Mouse (Mus musculus) MEL-GATA-1-ER (cell line): Measurements from ENCODE around the gene Dscam.

Experiments used
- DNase-seq: peaks from one replicate; pipeline ENCODE4 v3.0.0-alpha.2; 2012; ENCODE audit warnings: low read depth; ENCODE audit errors: extremely low read depth

Dscam gene

DNA sequence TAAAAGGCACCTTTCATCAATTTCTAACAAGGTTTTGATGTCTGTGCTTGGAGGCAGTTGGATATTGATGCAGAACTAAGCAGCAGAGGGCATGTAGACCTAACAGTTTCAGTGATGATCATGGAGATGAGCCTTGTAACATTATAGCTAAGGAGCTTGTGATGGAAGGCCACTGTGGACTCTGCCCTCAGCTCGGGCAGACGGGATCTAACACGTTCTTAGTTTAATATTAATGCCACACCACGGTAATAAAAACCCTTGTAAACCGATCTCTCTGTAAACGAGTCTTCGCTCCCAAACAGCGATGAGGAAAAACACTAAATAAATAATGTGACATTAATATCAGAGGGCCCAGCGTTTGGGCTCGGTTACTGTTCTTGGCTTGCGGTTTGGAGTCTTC is 569.8 kb downstream of the Dscam start:
- DNase-seq, result no peak

DNA sequence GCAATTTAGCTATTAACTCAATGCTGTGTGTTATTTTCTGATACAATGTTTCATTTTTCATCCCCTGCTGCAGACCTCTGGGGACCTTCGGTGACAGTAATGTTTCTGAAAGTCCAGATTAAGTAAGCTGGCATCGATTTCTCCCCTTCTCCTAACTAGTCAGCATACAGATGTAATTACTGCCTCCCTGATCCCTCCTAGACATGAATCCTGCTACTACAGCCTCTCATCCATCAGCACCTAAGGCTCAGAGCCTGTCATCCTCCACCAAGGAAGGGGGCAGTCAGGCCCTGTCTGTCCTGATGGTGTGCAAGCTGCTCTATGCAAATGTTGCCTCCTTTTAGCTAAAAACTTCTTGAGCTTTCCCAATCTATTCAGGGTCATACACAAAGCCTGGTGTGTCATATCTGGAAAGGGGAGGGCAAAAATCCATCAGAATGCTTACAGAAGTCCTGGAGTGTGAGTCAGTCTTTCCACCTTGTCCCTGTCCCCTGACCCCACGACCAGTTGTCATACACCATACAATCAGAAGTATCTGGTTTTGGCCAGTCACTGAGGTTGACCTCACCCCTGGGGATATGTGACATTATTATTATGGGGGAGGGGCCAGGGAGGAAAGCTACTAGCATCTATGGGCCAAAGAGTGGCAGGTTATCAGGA is 571.0 kb downstream of the Dscam start:
- no peak for DNase-seq

DNA sequence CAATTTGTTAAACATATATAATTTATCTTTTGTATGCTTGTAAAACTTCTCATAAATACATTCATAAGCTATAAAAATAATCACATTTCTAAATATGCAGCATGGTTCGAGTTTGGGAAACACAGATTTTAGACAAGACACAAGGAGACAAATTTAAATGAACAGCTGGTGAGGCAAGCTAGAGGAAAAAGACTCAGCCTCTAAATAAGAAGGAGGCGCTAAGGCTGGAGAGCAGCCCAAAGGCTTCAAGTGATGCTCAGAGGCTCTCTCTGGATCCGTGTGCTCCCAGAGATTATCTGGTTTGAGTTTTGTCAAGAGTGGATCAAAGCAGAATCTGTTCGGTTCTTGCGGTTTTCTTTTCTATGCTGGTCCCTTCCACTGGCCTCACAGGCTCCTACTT is 594.7 kb downstream of the Dscam start:
- no peak for DNase-seq

DNA sequence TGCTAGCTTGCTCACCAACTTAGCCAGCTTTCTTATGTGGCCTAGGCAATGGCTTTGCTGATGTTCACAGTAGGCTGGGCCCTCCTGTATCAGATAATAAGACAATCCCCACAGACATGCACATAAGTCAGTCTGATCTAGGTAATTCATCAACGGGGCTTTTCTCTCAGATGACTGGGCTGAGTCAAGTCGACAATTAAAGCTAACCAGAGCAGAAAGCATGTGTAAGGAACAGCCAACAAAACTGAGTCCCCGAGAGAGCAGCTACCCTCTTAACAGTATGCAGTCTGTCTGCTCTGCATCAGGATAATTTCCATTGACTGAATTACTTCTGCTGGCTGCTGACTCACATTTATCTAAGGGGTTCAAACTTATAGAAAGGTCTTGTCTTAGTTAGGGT is 603.1 kb downstream of the Dscam start:
- DNase-seq, result no peak

DNA sequence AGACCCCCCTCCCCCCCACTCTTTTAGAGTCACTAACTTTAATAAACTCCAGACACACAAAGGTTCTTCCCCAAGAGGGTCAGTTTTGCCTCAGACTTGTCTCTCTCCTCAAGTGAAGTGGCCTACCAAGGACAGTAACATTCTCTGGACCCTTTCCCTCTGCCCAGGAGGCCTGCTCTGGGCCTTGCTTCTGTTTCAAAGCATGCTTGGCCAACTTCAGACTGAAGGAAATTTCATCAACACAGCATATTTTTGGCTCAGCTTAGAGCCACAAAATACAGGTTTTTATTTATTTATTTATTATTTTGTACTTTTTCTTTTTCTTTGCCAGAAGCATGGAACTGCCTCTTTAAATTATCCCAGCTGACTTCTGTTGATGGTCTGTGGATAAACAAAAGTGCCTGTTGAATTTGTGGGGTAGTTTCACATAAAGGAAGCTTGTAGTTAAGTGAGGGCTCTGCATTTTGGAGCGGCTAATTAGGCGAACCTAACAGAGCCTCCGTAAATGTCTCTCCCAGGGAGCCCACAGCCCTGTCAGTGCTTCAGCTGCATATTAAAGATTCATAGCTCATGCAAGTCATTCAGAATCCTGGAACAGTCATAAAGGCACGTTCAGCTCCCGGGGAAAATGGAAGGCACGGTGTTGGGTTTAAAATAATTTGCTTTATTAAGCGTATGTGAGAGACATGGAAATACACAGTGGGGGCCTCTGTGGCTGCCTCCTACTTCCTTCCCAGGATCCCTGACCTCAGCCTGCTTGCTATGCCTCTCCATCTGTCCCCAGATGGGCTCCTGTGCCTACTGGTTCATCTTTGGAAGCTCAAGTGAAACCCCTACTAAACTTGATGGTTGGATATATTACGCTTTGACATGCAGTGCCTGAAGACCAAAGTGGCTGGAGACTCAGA is 606.9 kb downstream of the Dscam start:
- DNase-seq, result no peak

DNA sequence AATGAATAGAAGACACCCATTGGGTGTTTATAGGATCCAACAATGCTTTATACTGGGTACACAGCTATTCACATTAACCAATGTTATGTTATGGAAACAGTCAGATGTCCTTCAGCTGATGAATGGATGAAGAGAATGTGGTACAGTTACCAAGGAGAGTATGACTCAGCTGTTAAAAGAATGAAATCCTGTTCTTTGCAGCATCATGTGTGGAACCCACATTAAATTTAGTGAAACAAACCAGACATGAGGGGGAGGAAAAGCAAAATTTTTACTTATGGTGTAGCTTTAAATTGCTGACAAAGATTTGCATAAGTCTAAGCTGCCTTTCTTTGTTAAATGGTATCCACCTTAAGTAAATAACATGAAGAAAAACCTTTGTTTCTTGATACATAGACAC is 610.8 kb downstream of the Dscam start:
- DNase-seq, result no peak

DNA sequence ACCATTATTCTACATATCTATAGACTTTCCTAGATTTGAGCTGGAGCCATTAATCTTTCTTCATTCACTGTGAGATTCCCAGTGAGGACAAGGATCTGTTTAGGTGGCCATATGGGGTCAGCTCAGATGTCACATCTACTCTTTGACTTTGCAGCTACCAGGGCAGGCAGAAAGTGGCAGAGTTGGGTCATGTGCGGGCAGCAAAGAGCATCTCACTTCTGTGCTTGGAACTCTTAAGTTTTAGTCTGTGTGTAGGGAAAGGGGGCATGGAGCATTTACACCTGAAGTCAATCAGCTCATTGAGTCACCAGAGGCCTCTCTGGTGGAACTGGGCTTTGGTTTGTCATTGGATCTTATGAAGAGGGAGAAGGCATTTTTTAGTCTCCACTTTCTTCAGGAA is 612.2 kb downstream of the Dscam start:
- DNase-seq, result no peak

DNA sequence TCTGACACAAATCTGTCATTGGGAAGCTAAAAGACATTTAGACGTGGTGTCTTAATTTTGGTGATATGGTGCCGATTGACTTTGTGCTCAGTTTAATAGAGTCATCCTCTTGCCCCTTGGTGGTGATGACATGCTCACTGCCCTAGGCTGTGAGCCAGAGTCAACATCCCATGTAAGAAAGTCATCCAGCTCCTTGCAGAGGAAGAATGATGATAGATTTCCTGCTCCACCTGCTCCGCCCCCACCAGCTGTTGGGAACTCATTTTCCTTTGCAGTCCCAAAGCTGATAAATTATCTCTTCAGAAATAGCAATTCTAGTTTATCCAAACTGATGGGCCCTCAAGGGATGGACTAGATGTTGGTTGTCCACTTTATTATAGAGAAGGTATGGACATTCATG is 613.9 kb downstream of the Dscam start:
- DNase-seq, result no peak

DNA sequence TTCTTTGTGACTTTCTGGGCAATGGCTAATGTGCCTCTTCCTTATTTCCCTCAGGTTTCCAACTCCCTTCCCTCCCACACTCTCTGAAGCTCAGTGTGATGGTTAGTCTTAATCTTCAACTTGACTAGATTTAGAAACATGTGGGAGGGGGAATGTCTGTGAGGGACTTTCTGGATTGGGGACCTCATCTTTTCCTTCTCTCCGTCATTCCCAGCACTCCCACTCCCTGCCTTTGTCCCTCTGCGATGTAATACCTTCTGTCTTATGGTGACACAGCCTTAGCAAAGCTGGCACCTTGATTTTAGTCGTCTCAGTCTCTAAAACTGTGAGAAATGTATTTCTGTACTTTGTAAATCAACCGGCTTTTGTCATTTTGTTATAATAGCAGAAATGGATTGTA is 615.1 kb downstream of the Dscam start:
- no peak for DNase-seq

DNA sequence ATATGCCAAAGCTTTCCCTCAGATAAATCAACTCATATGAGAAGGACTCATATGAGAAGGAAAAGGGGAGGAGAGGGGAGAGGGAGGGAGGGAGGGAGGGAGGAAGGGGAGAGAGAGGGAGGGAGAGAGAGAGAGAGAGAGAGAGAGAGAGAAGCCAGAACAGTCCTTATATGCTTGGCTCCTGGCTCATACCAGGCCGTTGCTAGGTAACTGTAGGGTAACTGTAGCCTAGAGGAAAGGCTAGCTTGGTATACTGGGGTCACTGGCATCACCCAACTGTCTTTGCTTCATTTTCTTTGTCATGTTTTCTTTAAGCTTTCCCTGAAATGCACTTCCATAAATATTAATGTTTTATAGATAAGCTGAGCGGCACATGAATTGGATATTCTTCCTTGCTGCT is 617.9 kb downstream of the Dscam start:
- DNase-seq, result no peak

DNA sequence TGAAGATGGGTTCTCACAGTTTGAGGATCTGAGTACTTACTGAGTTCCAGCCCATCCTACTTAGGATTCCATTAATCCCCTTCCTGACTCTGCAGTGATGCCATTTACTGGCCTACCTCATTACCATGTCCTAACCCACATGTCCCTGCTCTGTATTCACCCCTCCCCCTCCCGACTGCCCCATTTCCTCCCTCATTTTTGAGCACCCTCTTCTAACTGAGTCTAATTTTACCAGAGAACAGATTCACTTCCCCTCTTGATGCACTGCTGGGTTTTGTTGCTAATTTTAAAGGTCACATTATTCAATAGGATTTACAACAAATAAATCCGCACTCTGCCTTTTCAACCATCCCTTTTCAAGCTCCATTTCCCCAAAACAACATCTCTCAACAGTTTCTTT is 629.5 kb downstream of the Dscam start:
- DNase-seq, result no peak
